Mouse (Mus musculus) neural tube, embryonic 14.5 days (tissue): Measurements from ENCODE around the gene Egflam. TPM values are rescaled to one million over a fixed set of nuclear protein-coding genes. Genes with fewer than 3 reads are reported as not detected.

Experiments used
- ATAC-seq: fragments of 200-750 bp; cut with Nextera tagmentation; 2 replicates; pipeline ENCODE4 v1.8.0; 2017; ENCODE audit warnings: low read depth, mild to moderate bottlenecking, moderate TSS enrichment, moderate library complexity
- H3K27ac ChIP-seq: fragments of 300-500 bp; sonication (generic); 2 replicates; pipeline ENCODE4 v1.5.1; 2014; ENCODE audit warnings: low read depth, mild to moderate bottlenecking, control low read depth, low read length, moderate library complexity, mixed read lengths
- H3K27me3 ChIP-seq: fragments of 300-500 bp; sonication (generic); 2 replicates; pipeline ENCODE4 v1.6.1; 2014; ENCODE audit warnings: low read length; ENCODE audit not compliant: control insufficient read depth, insufficient read depth
- H3K36me3 ChIP-seq: fragments of 300-500 bp; sonication (generic); 2 replicates; pipeline ENCODE4 v1.6.1; 2014; ENCODE audit warnings: low read length, mixed read lengths; ENCODE audit not compliant: control insufficient read depth, insufficient read depth
- H3K4me1 ChIP-seq: fragments of 300-500 bp; sonication (generic); 2 replicates; pipeline ENCODE4 v1.6.1; 2014; ENCODE audit warnings: low read length; ENCODE audit not compliant: control insufficient read depth, insufficient read depth
- H3K4me2 ChIP-seq: fragments of 300-500 bp; sonication (generic); 2 replicates; pipeline ENCODE4 v1.6.1; 2014; ENCODE audit warnings: mild to moderate bottlenecking, low read depth, low read length, control low read depth
- H3K4me3 ChIP-seq: fragments of 300-500 bp; sonication (generic); 2 replicates; pipeline ENCODE4 v1.5.1; 2014; ENCODE audit warnings: low read depth, low read length, control low read depth, mixed read lengths
- H3K9ac ChIP-seq: fragments of 300-500 bp; sonication (generic); replicated peaks from 2 replicates; pipeline ENCODE4 v1.6.1; 2014; ENCODE audit warnings: low read depth, mild to moderate bottlenecking, control low read depth, low read length, mixed read lengths
- H3K9me3 ChIP-seq: fragments of 300-500 bp; sonication (generic); 2 replicates; pipeline ENCODE4 v1.6.1; 2016; ENCODE audit warnings: low read length; ENCODE audit not compliant: control insufficient read depth
- WGBS: fragments of 180-500 bp; shearing (Covaris S2); extraction: QIAGEN DNeasy Blood & Tissue Kit; methylation state at CpG from one replicate; pipeline ENCODE4 v1.1.7; 2014; 5-methylcytosine and 5-hydroxymethylcytosine counted together
- polyA plus RNA-seq: library from polyadenylated mRNA; unstranded; fragments of >200 nt; fragmentation: Nextera tagmentation; extraction: Ambion mirVana; gene quantifications from 2 replicates; pipeline ENCODE4 v1.2.1, GENCODE M21; 2014

Egflam gene
- polyA plus RNA-seq, 1 experiment from 2014 or later, result 3.0 TPM

GRCm38 (mm10) chr15:7308711-7309110 is 89.5 kb downstream of the Egflam start:
- Histone ChIP-seq H3K27ac (no peak overlapping the region), H3K36me3 (no peaks in the 10 kb centered on the region), H3K9ac (no peak overlapping the region), H3K4me2 (no peak overlapping the region), H3K4me3 (no peak overlapping the region), H3K27me3 (no peaks in the 10 kb centered on the region), H3K9me3 (no peaks in the 10 kb centered on the region), H3K4me1 (no peaks in the 10 kb centered on the region)
- ATAC-seq, result no peak
- WGBS, result 81% methylated on average over 4 of the region's 4 CpGs

GRCm38 (mm10) chr15:7299892-7300291 is 98.3 kb downstream of the Egflam start:
- H3K9me3 ChIP-seq, result no peaks in the 10 kb centered on the region
- H3K9ac ChIP-seq, result no peak overlapping the region
- no peaks in the 10 kb centered on the region for H3K4me1 ChIP-seq
- no peak for ATAC-seq
- no peaks in the 10 kb centered on the region for H3K36me3 ChIP-seq
- H3K4me2 ChIP-seq, result no peak overlapping the region
- 91% methylated on average over 1 of the region's 1 CpGs for WGBS
- H3K4me3 ChIP-seq, result no peak overlapping the region
- no peaks in the 10 kb centered on the region for H3K27me3 ChIP-seq
- H3K27ac ChIP-seq, result no peak overlapping the region

- no peak overlapping the region for H3K4me3 ChIP-seq
- no peaks in the 10 kb centered on the region for H3K36me3 ChIP-seq
- H3K4me1 ChIP-seq, result no peaks in the 10 kb centered on the region
- no peak overlapping the region for H3K9ac ChIP-seq
- no peak for ATAC-seq
- 96% methylated on average over 1 of the region's 1 CpGs for whole genome bisulfite sequencing
- no peak overlapping the region for H3K27ac ChIP-seq
- H3K27me3 ChIP-seq, result no peaks in the 10 kb centered on the region
- H3K4me2 ChIP-seq, result no peak overlapping the region
- no peaks in the 10 kb centered on the region for H3K9me3 ChIP-seq
These were observed 103.0 kb downstream of the Egflam start for GRCm38 (mm10) chr15:7295199-7295598.

- no peaks in the 10 kb centered on the region for H3K36me3 ChIP-seq
- no peak overlapping the region for H3K9ac ChIP-seq
- no peaks in the 10 kb centered on the region for H3K27me3 ChIP-seq
- ATAC-seq, result no peak
- H3K4me3 ChIP-seq, result no peak overlapping the region
- H3K27ac ChIP-seq, result no peak overlapping the region
- no peaks in the 10 kb centered on the region for H3K4me1 ChIP-seq
- H3K9me3 ChIP-seq, result no peaks in the 10 kb centered on the region
- H3K4me2 ChIP-seq, result no peak overlapping the region
These were observed 105.3 kb downstream of the Egflam start for GRCm38 (mm10) chr15:7292854-7293253.

- no peak overlapping the region for H3K9ac ChIP-seq
- no peak overlapping the region; the same call in 1 of the 2 replicates for H3K27ac ChIP-seq
- H3K4me3 ChIP-seq, result no peak overlapping the region
- H3K36me3 ChIP-seq, result no peaks in the 10 kb centered on the region
- 77% methylated on average over 4 of the region's 4 CpGs for WGBS
- H3K4me2 ChIP-seq, result no peak overlapping the region
- no peak for ATAC-seq
- no peaks in the 10 kb centered on the region for H3K9me3 ChIP-seq
- H3K27me3 ChIP-seq, result no peaks in the 10 kb centered on the region
- H3K4me1 ChIP-seq, result no peaks in the 10 kb centered on the region
These were observed 108.2 kb downstream of the Egflam start for GRCm38 (mm10) chr15:7290003-7290402.

- no peaks in the 10 kb centered on the region for H3K36me3 ChIP-seq
- no peaks in the 10 kb centered on the region for H3K9me3 ChIP-seq
- H3K4me2 ChIP-seq, result no peak overlapping the region
- no peak overlapping the region for H3K27ac ChIP-seq
- ATAC-seq, result no peak
- no peaks in the 10 kb centered on the region for H3K4me1 ChIP-seq
- H3K27me3 ChIP-seq, result no peaks in the 10 kb centered on the region
- whole genome bisulfite sequencing, result 77% methylated on average over 14 of the region's 14 CpGs
- no peak overlapping the region for H3K4me3 ChIP-seq
- no peak overlapping the region for H3K9ac ChIP-seq
These were observed 108.7 kb downstream of the Egflam start for GRCm38 (mm10) chr15:7289516-7289915.

GRCm38 (mm10) chr15:7288841-7289424 is 109.3 kb downstream of the Egflam start:
- Histone ChIP-seq H3K4me1 (no peaks in the 10 kb centered on the region), H3K4me3 (no peak overlapping the region), H3K36me3 (no peaks in the 10 kb centered on the region), H3K9ac (no peak overlapping the region), H3K4me2 (no peak overlapping the region), H3K27me3 (no peaks in the 10 kb centered on the region), H3K9me3 (no peaks in the 10 kb centered on the region), H3K27ac (no peak overlapping the region)
- no peak for ATAC-seq
- 65% methylated on average over 4 of the region's 4 CpGs for WGBS

GRCm38 (mm10) chr15:7287911-7288310 is 110.3 kb downstream of the Egflam start:
- Histone ChIP-seq H3K27me3 (no peaks in the 10 kb centered on the region), H3K4me1 (no peaks in the 10 kb centered on the region), H3K4me3 (no peak overlapping the region), H3K36me3 (no peaks in the 10 kb centered on the region), H3K9me3 (no peaks in the 10 kb centered on the region), H3K4me2 (no peak overlapping the region), H3K27ac (no peak overlapping the region), H3K9ac (no peak overlapping the region)
- 79% methylated on average over 3 of the region's 3 CpGs for WGBS
- no peak for ATAC-seq

- ATAC-seq, result peak; percentile 9; the same call in 1 of the 2 replicates
- no peaks in the 10 kb centered on the region for H3K36me3 ChIP-seq
- no peak overlapping the region for H3K4me3 ChIP-seq
- no peaks in the 10 kb centered on the region for H3K27me3 ChIP-seq
- H3K4me2 ChIP-seq, result no peak overlapping the region
- no peaks in the 10 kb centered on the region for H3K9me3 ChIP-seq
- no peak overlapping the region for H3K27ac ChIP-seq
- WGBS, result 69% methylated on average over 6 of the region's 6 CpGs
- no peaks in the 10 kb centered on the region for H3K4me1 ChIP-seq
- H3K9ac ChIP-seq, result no peak overlapping the region
These were observed 116.6 kb downstream of the Egflam start for GRCm38 (mm10) chr15:7281579-7281978.
